ENCODE assay signal across 28 mouse cellular contexts in genomic region chr8:7994905-7995304, GRCm38 (mm10).
"Had no signal": no experiment of that assay in that cellular context is flagged by ENCODE, and none has a peak within 500 bp of the region (broad histone marks: within the 10 kb centered on the region; RNA-seq: fewer than 3 reads in every experiment).

No protein-coding gene starts in this region.

- H3K9ac ChIP-seq: heart, embryonic 12.5 days; hindbrain, embryonic 12.5 days; hindbrain, embryonic 14.5 days; intestine, embryonic 15.5 days; limb, embryonic 12.5 days; liver, embryonic 13.5 days; liver, embryonic 15.5 days had no signal

- H3K4me3 ChIP-seq: gastrocnemius, adult 2 months; heart, embryonic 10.5 days; heart, embryonic 12.5 days; hindbrain, embryonic 10.5 days; hindbrain, embryonic 12.5 days; intestine, embryonic 15.5 days; left cerebral cortex, adult 2 months; limb, embryonic 10.5 days; limb, embryonic 12.5 days; liver, embryonic 13.5 days; liver, embryonic 15.5 days had no signal

- H3K4me1 ChIP-seq: heart, embryonic 10.5 days; heart, embryonic 12.5 days; hindbrain, embryonic 10.5 days; hindbrain, embryonic 12.5 days; intestine, embryonic 15.5 days; limb, embryonic 10.5 days; limb, embryonic 12.5 days; liver, embryonic 13.5 days; liver, embryonic 15.5 days had no signal

- H3K27ac ChIP-seq: gastrocnemius, adult 2 months; heart, embryonic 10.5 days; hindbrain, embryonic 10.5 days; hindbrain, embryonic 12.5 days; hindbrain, embryonic 14.5 days; intestine, embryonic 15.5 days; left cerebral cortex, adult 2 months; limb, embryonic 10.5 days; limb, embryonic 12.5 days; liver, embryonic 13.5 days; liver, embryonic 15.5 days had no signal

- DNase-seq: gastrocnemius, adult 2 months; gastrocnemius, postnatal 10 days; gastrocnemius, postnatal 25 days; heart, adult 18-20 months; heart, postnatal 10 days; heart, postnatal 4 days; kidney, adult 18-20 months; kidney, adult 8-10 months; kidney, postnatal 10 days; kidney, postnatal 25 days; kidney, postnatal 4 days; layer of hippocampus, adult 9-11 months; liver; liver, embryonic 13.5 days had no signal

- H3K36me3 ChIP-seq: heart, embryonic 10.5 days; heart, embryonic 12.5 days; hindbrain, embryonic 10.5 days; hindbrain, embryonic 12.5 days; intestine, embryonic 15.5 days; limb, embryonic 10.5 days; limb, embryonic 12.5 days; liver, embryonic 13.5 days; liver, embryonic 15.5 days had no signal

- H3K9me3 ChIP-seq: heart, embryonic 10.5 days; heart, embryonic 12.5 days; hindbrain, embryonic 10.5 days; hindbrain, embryonic 12.5 days; intestine, embryonic 15.5 days; limb, embryonic 10.5 days; limb, embryonic 12.5 days; liver, embryonic 13.5 days; liver, embryonic 15.5 days had no signal

- H3K4me2 ChIP-seq: heart, embryonic 12.5 days; hindbrain, embryonic 12.5 days; hindbrain, embryonic 14.5 days; intestine, embryonic 15.5 days; limb, embryonic 12.5 days; liver, embryonic 11.5 days; liver, embryonic 13.5 days; liver, embryonic 15.5 days had no signal

- ATAC-seq: hindbrain, embryonic 16.5 days; inflammation-experienced regulatory T-cells, adult 6 months; intestine, embryonic 15.5 days; intestine, postnatal 0 days had no signal

- H3K27me3 ChIP-seq: heart, embryonic 12.5 days; hindbrain, embryonic 12.5 days; intestine, embryonic 15.5 days; limb, embryonic 12.5 days; liver, embryonic 13.5 days; liver, embryonic 15.5 days had no signal
